Mouse (Mus musculus) small intestine, adult 2 months (tissue): ENCODE measurements at regions not wholly inside any gene's neighbourhood (a gene's known extent, or its start where the extent isn't known, plus 50 kb on each side); places are given as distances from the start of the nearest gene placed in this dataset.

Experiments used
- H3K27ac ChIP-seq: fragments of 200-500 bp; 2 replicates; pipeline ENCODE4 v1.5.1; 2012; ENCODE audit warnings: low read depth, low read length, control low read depth, inconsistent platforms; ENCODE audit not compliant: insufficient read depth
- H3K27me3 ChIP-seq: fragments of 200-500 bp; 2 replicates; pipeline ENCODE4 v1.6.1; 2012; ENCODE audit warnings: mild to moderate bottlenecking, moderate library complexity, low read length, inconsistent platforms; ENCODE audit not compliant: control insufficient read depth, insufficient read depth
- H3K36me3 ChIP-seq: fragments of 200-500 bp; 2 replicates; pipeline ENCODE4 v1.6.1; 2012; ENCODE audit warnings: mild to moderate bottlenecking, low read length, control low read depth, inconsistent platforms; ENCODE audit not compliant: control insufficient read depth, insufficient read depth
- H3K4me1 ChIP-seq: fragments of 200-500 bp; 2 replicates; pipeline ENCODE4 v1.6.1; 2012; ENCODE audit warnings: low read length, inconsistent platforms, mixed read lengths; ENCODE audit not compliant: control insufficient read depth, insufficient read depth, insufficient read length
- H3K4me3 ChIP-seq: fragments of 200-500 bp; 2 replicates; pipeline ENCODE4 v1.5.1; 2012; ENCODE audit warnings: low read depth, mild to moderate bottlenecking, control low read depth, inconsistent platforms, low read length, moderate library complexity
- CTCF ChIP-seq: fragments of 200-500 bp; IDR thresholded peaks from 2 replicates; pipeline ENCODE4 v1.5.1; 2012; ENCODE audit warnings: low read depth, mild to moderate bottlenecking, control low read depth, inconsistent platforms, low read length, moderate library complexity, mixed read lengths; ENCODE audit not compliant: insufficient replicate concordance, insufficient read length; ENCODE audit errors: extremely low read depth
- POLR2A ChIP-seq: fragments of 200-500 bp; IDR thresholded peaks from 2 replicates; pipeline ENCODE4 v1.6.1; 2012; ENCODE audit warnings: low read depth, mild to moderate bottlenecking, control low read depth, inconsistent platforms, low read length, moderate library complexity
- WGBS: fragments of 180-500 bp; shearing (Covaris S2); methylation state at CpG from one replicate; pipeline ENCODE4 v1.1.7; 2018; 5-methylcytosine and 5-hydroxymethylcytosine counted together

GRCm38 (mm10) chr3:129450671-129451070 lies 81.5 kb upstream of the Elovl6 start:
- H3K27me3 ChIP-seq: no peaks in the 10 kb centered on the region
- H3K4me3 ChIP-seq: no peak overlapping the region
- H3K4me1 ChIP-seq: no peaks in the 10 kb centered on the region
- no peak overlapping the region for H3K27ac ChIP-seq
- H3K36me3 ChIP-seq: no peaks in the 10 kb centered on the region
- TF ChIP-seq CTCF (no peak), POLR2A (no peak)
- 70% methylated on average over 5 of the region's 5 CpGs for WGBS

- H3K27ac ChIP-seq: no peak overlapping the region
- no peaks in the 10 kb centered on the region for H3K36me3 ChIP-seq
- TF ChIP-seq POLR2A (no peak), CTCF (no peak)
- no peaks in the 10 kb centered on the region for H3K4me1 ChIP-seq
- H3K4me3 ChIP-seq: no peak overlapping the region
- WGBS: 73% methylated on average over 5 of the region's 5 CpGs
- H3K27me3 ChIP-seq: no peaks in the 10 kb centered on the region; the same call in 1 of the 2 replicates
Measured at GRCm38 (mm10) chr3:129470088-129470487, 62.1 kb upstream of the Elovl6 start.

- WGBS: 29% methylated on average over 1 of the region's 1 CpGs
- H3K36me3 ChIP-seq: no peaks in the 10 kb centered on the region
- H3K4me1 ChIP-seq: no peaks in the 10 kb centered on the region
- no peak overlapping the region for H3K4me3 ChIP-seq
- no peaks in the 10 kb centered on the region; the same call in 1 of the 2 replicates for H3K27me3 ChIP-seq
- no peak overlapping the region for H3K27ac ChIP-seq
- TF ChIP-seq CTCF (no peak), POLR2A (no peak)
Measured at GRCm38 (mm10) chr3:129471332-129471731, 60.8 kb upstream of the Elovl6 start.

GRCm38 (mm10) chr3:129472008-129472407 lies 60.1 kb upstream of the Elovl6 start:
- Histone ChIP-seq H3K27me3 (no peaks in the 10 kb centered on the region; the same call in 1 of the 2 replicates), H3K27ac (no peak overlapping the region), H3K36me3 (no peaks in the 10 kb centered on the region), H3K4me3 (no peak overlapping the region), H3K4me1 (no peaks in the 10 kb centered on the region)
- TF ChIP-seq CTCF (no peak), POLR2A (no peak)
- WGBS: 60% methylated on average over 10 of the region's 10 CpGs

GRCm38 (mm10) chr3:129474451-129474850 lies 57.7 kb upstream of the Elovl6 start:
- H3K27me3 ChIP-seq: no peaks in the 10 kb centered on the region
- no peak overlapping the region for H3K4me3 ChIP-seq
- H3K36me3 ChIP-seq: no peaks in the 10 kb centered on the region
- 88% methylated on average over 7 of the region's 7 CpGs for WGBS
- no peaks in the 10 kb centered on the region for H3K4me1 ChIP-seq
- TF ChIP-seq POLR2A (no peak), CTCF (no peak)
- no peak overlapping the region for H3K27ac ChIP-seq

- Histone ChIP-seq H3K36me3 (no peaks in the 10 kb centered on the region), H3K4me3 (no peak overlapping the region), H3K27ac (no peak overlapping the region), H3K27me3 (no peaks in the 10 kb centered on the region), H3K4me1 (no peaks in the 10 kb centered on the region)
- TF ChIP-seq POLR2A (no peak), CTCF (no peak)
- WGBS: 96% methylated on average over 4 of the region's 4 CpGs
Measured at GRCm38 (mm10) chr3:129476250-129476649, 55.9 kb upstream of the Elovl6 start.

GRCm38 (mm10) chr3:129478093-129478492 lies 54.1 kb upstream of the Elovl6 start:
- 84% methylated on average over 7 of the region's 7 CpGs for WGBS
- no peak overlapping the region for H3K4me3 ChIP-seq
- no peaks in the 10 kb centered on the region for H3K36me3 ChIP-seq
- no peak overlapping the region for H3K27ac ChIP-seq
- H3K4me1 ChIP-seq: no peaks in the 10 kb centered on the region
- H3K27me3 ChIP-seq: no peaks in the 10 kb centered on the region
- TF ChIP-seq POLR2A (no peak), CTCF (no peak)

GRCm38 (mm10) chr3:129481293-129481692 lies 50.9 kb upstream of the Elovl6 start:
- TF ChIP-seq CTCF: no peak
- TF ChIP-seq POLR2A: no peak
- no peaks in the 10 kb centered on the region for H3K4me1 ChIP-seq
- H3K27ac ChIP-seq: no peak overlapping the region
- no peaks in the 10 kb centered on the region for H3K36me3 ChIP-seq
- no peaks in the 10 kb centered on the region for H3K27me3 ChIP-seq
- 93% methylated on average over 3 of the region's 3 CpGs for WGBS
- H3K4me3 ChIP-seq: no peak overlapping the region
